In genomic region chr9:63701258-63701956, GRCm38 (mm10) we compare ENCODE assay signal across 11 mouse cellular contexts. TPM values are rescaled to one million over a fixed set of nuclear protein-coding genes. Genes with fewer than 3 reads are reported as not detected.
DNase-seq lines count a peak whose midpoint lies in the region; ATAC-seq and TF ChIP-seq lines count a peak whose summit lies in the region.
"Had no signal": no experiment of that assay in that cellular context is flagged by ENCODE, and none has a peak within 500 bp of the region (broad histone marks: within the 10 kb centered on the region; RNA-seq: fewer than 3 reads in every experiment).

No protein-coding gene starts in this region.

- H3K4me1 ChIP-seq in forebrain, postnatal 0 days (ENCODE audit: insufficient read depth): peaks cover 5% of the 10 kb centered on the region
- H3K4me1 ChIP-seq in forebrain, embryonic 14.5 days (ENCODE audit: control insufficient read depth, insufficient read depth, low read length): peaks cover 4% of the 10 kb centered on the region; the same call in 1 of the 2 replicates
- peaks cover 25 to 45% of the 10 kb centered on the region in 2 experiments for H3K4me1 ChIP-seq in liver, embryonic 14.5 days (replicated peaks; ENCODE audit: control insufficient read depth in 2 of 2, insufficient read depth in 2 of 2, low read length in 1 of 2)
- peaks cover 84% of the 10 kb centered on the region for H3K4me1 ChIP-seq in embryonic facial prominence, embryonic 10.5 days
- peaks cover 77% of the 10 kb centered on the region for H3K4me1 ChIP-seq in limb, embryonic 15.5 days

- H3K4me2 ChIP-seq in forebrain, postnatal 0 days (ENCODE audit: low read depth): no peak overlapping the region
- no peak overlapping the region for H3K4me2 ChIP-seq in forebrain, embryonic 14.5 days (ENCODE audit: low read length)
- H3K4me2 ChIP-seq in liver, embryonic 14.5 days (ENCODE audit: low read depth): no peak overlapping the region
- no peak overlapping the region for H3K4me2 ChIP-seq in limb, embryonic 15.5 days
- H3K4me2 ChIP-seq: hindbrain, embryonic 14.5 days had no signal

- no peaks in the 10 kb centered on the region for H3K27me3 ChIP-seq in forebrain, postnatal 0 days (ENCODE audit: insufficient read depth, low read length)
- no peaks in the 10 kb centered on the region for H3K27me3 ChIP-seq in forebrain, embryonic 14.5 days (replicated peaks; ENCODE audit: control insufficient read depth, insufficient read depth, low read length)
- H3K27me3 ChIP-seq in liver, embryonic 14.5 days (ENCODE audit: control insufficient read depth, insufficient read depth, low read length): no peaks in the 10 kb centered on the region
- no peaks in the 10 kb centered on the region for H3K27me3 ChIP-seq in embryonic facial prominence, embryonic 10.5 days (replicated peaks; ENCODE audit: low read depth, poor library complexity, severe bottlenecking)
- H3K27me3 ChIP-seq in limb, embryonic 15.5 days: no peaks in the 10 kb centered on the region

- H3K27ac ChIP-seq in forebrain, postnatal 0 days (ENCODE audit: low read depth, low read length): no peak overlapping the region
- no peak overlapping the region for H3K27ac ChIP-seq in forebrain, embryonic 14.5 days (ENCODE audit: low read depth, low read length)
- no peak overlapping the region for H3K27ac ChIP-seq in liver, embryonic 14.5 days
- peak overlapping the region; percentile 72 for H3K27ac ChIP-seq in embryonic facial prominence, embryonic 10.5 days (replicated peaks)
- peak overlapping the region; percentile 43 for H3K27ac ChIP-seq in limb, embryonic 15.5 days
- H3K27ac ChIP-seq: hindbrain, embryonic 14.5 days had no signal

- no peak overlapping the region for H3K9ac ChIP-seq in forebrain, postnatal 0 days
- no peak overlapping the region for H3K9ac ChIP-seq in forebrain, embryonic 14.5 days (ENCODE audit: low read length)
- H3K9ac ChIP-seq in liver, embryonic 14.5 days (replicated peaks): no peak overlapping the region
- H3K9ac ChIP-seq in limb, embryonic 15.5 days: no peak overlapping the region
- H3K9ac ChIP-seq: hindbrain, embryonic 14.5 days had no signal

- 81% methylated on average over 10 of the region's 10 CpGs for WGBS in forebrain, postnatal 0 days
- WGBS in forebrain, embryonic 14.5 days: 84% methylated on average over 10 of the region's 10 CpGs
- WGBS in liver, embryonic 14.5 days (ENCODE audit: insufficient replicate concordance): 73% methylated on average over 10 of the region's 10 CpGs
- 63% methylated on average over 10 of the region's 10 CpGs for WGBS in embryonic facial prominence, embryonic 10.5 days
- WGBS in limb, embryonic 15.5 days: 59% methylated on average over 10 of the region's 10 CpGs

- no peak for TF ChIP-seq EP300 in liver, embryonic 14.5 days (IDR thresholded peaks at IDR 0.05; ENCODE audit: low read depth)

- peak; percentile 17; the same call in 1 of the 2 replicates for TF ChIP-seq CTCF in forebrain, postnatal 0 days (IDR thresholded peaks at IDR 0.05; ENCODE audit: low read depth)
- peak; percentile 29 for TF ChIP-seq CTCF in liver, embryonic 14.5 days (IDR thresholded peaks at IDR 0.05; ENCODE audit: low read depth)

- ATAC-seq in forebrain, postnatal 0 days: no peak
- ATAC-seq in forebrain, embryonic 14.5 days: no peak
- ATAC-seq in liver, embryonic 14.5 days (ENCODE audit: insufficient read depth): no peak
- ATAC-seq in limb, embryonic 15.5 days (ENCODE audit: insufficient number of reproducible peaks, low FRiP score, low TSS enrichment, low read depth): no peak
- ATAC-seq in granulocyte monocyte progenitor cell, adult 5-6 weeks (replicated peaks; ENCODE audit: poor library complexity, severe bottlenecking): no peak
- ATAC-seq: forebrain, embryonic 16.5 days had no signal

- no peak overlapping the region for H3K4me3 ChIP-seq in forebrain, postnatal 0 days (ENCODE audit: low read depth, low read length)
- no peak overlapping the region for H3K4me3 ChIP-seq in forebrain, embryonic 14.5 days (ENCODE audit: low read depth, low read length)
- H3K4me3 ChIP-seq in liver, embryonic 14.5 days (ENCODE audit: insufficient read depth in 1 of 2, low read depth in 2 of 2, low read length in 2 of 2): no peak overlapping the region
- no peak overlapping the region for H3K4me3 ChIP-seq in embryonic facial prominence, embryonic 10.5 days
- no peak overlapping the region for H3K4me3 ChIP-seq in limb, embryonic 15.5 days

- no peaks in the 10 kb centered on the region for H3K36me3 ChIP-seq in forebrain, postnatal 0 days (ENCODE audit: insufficient read depth)
- H3K36me3 ChIP-seq in forebrain, embryonic 14.5 days (ENCODE audit: control insufficient read depth, insufficient read depth, low read length): no peaks in the 10 kb centered on the region
- no peaks in the 10 kb centered on the region for H3K36me3 ChIP-seq in liver, embryonic 14.5 days (replicated peaks; ENCODE audit: control insufficient read depth, insufficient read depth, low read depth)
- H3K36me3 ChIP-seq in embryonic facial prominence, embryonic 10.5 days (replicated peaks): peaks cover 20% of the 10 kb centered on the region; the same call in 1 of the 2 replicates
- H3K36me3 ChIP-seq in limb, embryonic 15.5 days: 0 out of 2 replicates have a peak, but pooled peaks cover 3% of the 10 kb centered on the region

- H3K9me3 ChIP-seq in forebrain, postnatal 0 days (ENCODE audit: low read length): no peaks in the 10 kb centered on the region
- H3K9me3 ChIP-seq in forebrain, embryonic 14.5 days (replicated peaks; ENCODE audit: control insufficient read depth, low read length): no peaks in the 10 kb centered on the region
- H3K9me3 ChIP-seq in liver, embryonic 14.5 days (ENCODE audit: control insufficient read depth, low read length): no peaks in the 10 kb centered on the region
- H3K9me3 ChIP-seq in embryonic facial prominence, embryonic 10.5 days: no peaks in the 10 kb centered on the region
- no peaks in the 10 kb centered on the region for H3K9me3 ChIP-seq in limb, embryonic 15.5 days

- DNase-seq in forebrain, postnatal 0 days: no peak
- no peak for DNase-seq in forebrain, embryonic 14.5 days (ENCODE audit: low spot score)
- DNase-seq in liver, embryonic 14.5 days (ENCODE audit: low read depth in 3 of 3, low spot score in 3 of 3): no peak
- DNase-seq in liver: no peak
- DNase-seq in embryonic facial prominence, embryonic 10.5 days (ENCODE audit: low spot score): peak; percentile 34
- DNase-seq in adrenal gland, adult 2 months: no peak
- DNase-seq: right cerebral cortex, adult 18-20 months had no signal

RNA-seq across cellular contexts. Expression of gene Smad3, which starts 56.4 kb away (rescaled TPM):
- total RNA-seq in forebrain, postnatal 0 days (2014; rRNA removed): 16.0 and 17.6 TPM in 2 replicates
- polyA plus RNA-seq in forebrain, postnatal 0 days (2015; fragmentation: Nextera tagmentation; extraction: Ambion mirVana): 5.0 and 5.5 TPM in 2 replicates
- polyA plus RNA-seq in forebrain, embryonic 14.5 days (2014; fragmentation: Nextera tagmentation; extraction: Ambion mirVana): 5.1 and 5.4 TPM in 2 replicates
- 2.8 and 3.2 TPM in 2 replicates for polyA plus RNA-seq in liver, embryonic 14.5 days (2012; rRNA removed)
- 1.7 and 2.2 TPM in 2 replicates for polyA plus RNA-seq in liver, embryonic 14.5 days (2014; fragmentation: Nextera tagmentation; extraction: Ambion mirVana)
- polyA plus RNA-seq in embryonic facial prominence, embryonic 10.5 days (2016; fragmentation: Nextera tagmentation; extraction: Ambion mirVana): 23.4 and 25.5 TPM in 2 replicates
- 22.9 and 28.9 TPM in 2 replicates for polyA plus RNA-seq in limb, embryonic 15.5 days (2015; fragmentation: Nextera tagmentation; extraction: Ambion mirVana)
- total RNA-seq in granulocyte monocyte progenitor cell, adult 5-6 weeks (2014; fragmentation: Nextera tagmentation): 12.6 and 21.3 TPM in 2 replicates
- 11.6 and 24.7 TPM in 2 replicates for total RNA-seq in granulocyte monocyte progenitor cell, adult 5-6 weeks (2017)
- total RNA-seq in adrenal gland, adult 2 months (2021): 10 to 100 TPM; 30.4 to 33.7 TPM
- polyA plus RNA-seq in adrenal gland, adult 2 months (2012; rRNA removed): 29.5 and 41.9 TPM in 2 replicates

Comparison
In these comparisons a context has a peak if more than half of its experiments do, and no peak if none do; other contexts are left out.
1. H3K27ac ChIP-seq: peak in embryonic facial prominence, embryonic 10.5 days (single experiment) and limb, embryonic 15.5 days (single experiment); none in forebrain, postnatal 0 days (single experiment), forebrain, embryonic 14.5 days (single experiment) and liver, embryonic 14.5 days (single experiment).